Mouse (Mus musculus) regulatory T cell (primary cell): Measurements from ENCODE around the gene Zfp687.

Experiments
- in situ Hi-C: fragments of 300-600 bp; cut with MboI, MseI; formaldehyde crosslinking; loops from one replicate; pipeline ENCODE4 v1.15.1; 2025; ENCODE audit warnings: high pct_unique_total_duplicates

Gene Zfp687

GRCm38 (mm10) chr3:94960322-94960721, 54.9 kb downstream of the Zfp687 start:
- in situ Hi-C loops: no loop called here

GRCm38 (mm10) chr3:94959871-94960270, 55.4 kb downstream of the Zfp687 start:
- in situ Hi-C loops: loop anchor here (5.0 kb wide), 1 partner anchor 37 kb away; no protein-coding TSS in a partner anchor

- in situ Hi-C loops: loop anchor here (5.0 kb wide), 1 partner anchor 39 kb away; no protein-coding TSS in a partner anchor
These were observed 57.0 kb downstream of the Zfp687 start for GRCm38 (mm10) chr3:94958295-94958694.
